Mouse (Mus musculus): ENCODE measurements around the gene Cpxm2. TPM values are rescaled to one million over a fixed set of nuclear protein-coding genes. Genes with fewer than 3 reads are reported as not detected.

Gene Cpxm2
- total RNA-seq, 2 experiments from 2014 or later, result 1.7 to 3.3 TPM

DNA sequence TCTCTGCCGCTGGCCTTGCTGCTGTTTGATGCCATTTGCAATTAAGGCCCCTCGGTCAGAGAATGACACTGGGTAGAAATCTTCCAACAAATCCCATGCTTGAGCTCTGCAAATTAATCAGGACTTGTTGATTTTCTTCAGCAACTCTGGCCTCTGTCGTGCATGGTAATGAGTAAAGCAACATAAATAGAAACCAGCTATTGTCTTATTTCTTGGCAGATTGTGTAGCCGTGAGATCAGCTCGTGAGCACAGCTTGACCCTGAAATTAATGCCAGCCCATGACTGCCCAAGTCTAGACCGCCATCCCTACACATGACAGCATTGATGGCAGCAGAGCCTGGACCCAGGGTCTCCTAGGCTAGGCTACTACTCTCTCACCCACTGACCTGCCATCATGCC, 25.9 kb downstream of the Cpxm2 start:
- DNase-seq, result no peak

DNA sequence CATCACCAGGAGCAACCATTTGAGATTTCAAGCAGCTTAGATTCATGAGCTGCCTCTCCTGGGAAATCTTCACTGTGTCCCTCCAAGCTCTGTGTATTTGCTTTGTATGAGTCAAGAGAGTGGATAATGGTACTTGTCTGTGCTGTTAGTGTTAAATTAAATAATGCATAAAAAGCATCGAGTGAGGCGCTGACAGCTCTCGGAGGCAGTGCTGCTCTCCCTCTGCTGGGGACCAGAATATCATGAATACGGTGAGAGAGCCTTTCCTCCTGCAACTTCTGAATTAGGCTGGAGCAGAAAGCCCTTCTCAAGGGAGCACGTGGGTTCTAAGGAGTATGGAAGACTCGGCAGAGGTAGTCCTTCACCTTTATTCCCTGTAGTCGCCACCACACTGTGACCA, 29.6 kb downstream of the Cpxm2 start:
- no peak for DNase-seq

DNA sequence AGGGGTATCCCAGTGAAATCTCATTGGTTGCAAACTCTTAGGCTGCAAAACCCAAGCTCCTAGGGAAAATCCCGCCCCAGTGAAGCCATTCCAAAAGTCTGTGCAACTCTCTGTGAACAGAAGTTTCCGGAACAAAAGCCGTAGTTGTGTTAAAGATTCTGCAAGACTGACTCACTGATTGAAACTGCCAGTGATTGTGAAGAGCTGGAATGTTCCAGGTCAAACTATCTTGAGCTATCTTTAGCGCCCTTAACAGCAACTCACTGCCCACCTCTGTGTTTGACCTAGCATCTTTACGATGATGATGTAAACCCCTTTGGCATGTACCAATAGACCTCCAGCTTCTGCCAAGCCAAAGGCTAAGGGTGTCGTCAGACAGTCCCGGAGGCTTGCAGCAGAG, 31.3 kb downstream of the Cpxm2 start:
- DNase-seq, result no peak

DNA sequence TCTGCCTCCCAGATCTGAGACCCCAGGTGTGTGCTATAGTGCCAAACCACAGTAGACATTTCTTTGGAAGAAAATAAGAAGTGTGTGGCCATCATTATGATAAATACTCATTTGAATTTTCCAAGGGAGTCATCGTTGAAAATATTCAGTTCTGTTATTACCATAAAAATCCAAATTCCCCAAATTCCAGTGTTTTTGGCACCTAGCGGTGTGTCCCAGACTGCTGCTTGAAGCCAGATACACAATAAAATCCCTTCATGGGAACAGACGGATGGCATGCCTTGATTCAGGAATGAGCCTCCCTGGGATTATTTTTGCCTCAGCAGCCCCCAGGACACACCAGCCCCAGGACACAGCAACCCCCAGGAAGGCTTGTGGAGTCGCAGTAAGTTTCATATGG, 34.7 kb downstream of the Cpxm2 start:
- DNase-seq, result no peak

DNA sequence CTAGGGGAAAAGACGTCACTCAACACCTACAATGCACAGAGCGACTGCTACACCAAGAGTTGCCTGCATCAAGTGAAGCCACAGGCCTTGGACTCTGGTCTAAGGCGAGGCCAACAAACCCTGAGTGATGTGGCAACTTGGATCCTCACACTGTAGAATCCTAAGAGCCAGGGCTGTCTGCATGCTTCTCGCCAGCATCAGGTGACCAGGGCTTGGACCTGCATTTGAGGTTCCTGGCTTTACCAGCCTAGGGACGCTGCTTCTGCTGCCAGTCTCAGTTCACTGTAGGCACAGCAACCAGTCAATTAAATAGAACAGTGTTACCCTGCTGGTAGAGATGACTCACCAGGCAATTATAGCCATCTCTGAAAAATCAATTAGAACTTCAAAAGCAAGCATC, 42.8 kb downstream of the Cpxm2 start:
- no peak for DNase-seq

DNA sequence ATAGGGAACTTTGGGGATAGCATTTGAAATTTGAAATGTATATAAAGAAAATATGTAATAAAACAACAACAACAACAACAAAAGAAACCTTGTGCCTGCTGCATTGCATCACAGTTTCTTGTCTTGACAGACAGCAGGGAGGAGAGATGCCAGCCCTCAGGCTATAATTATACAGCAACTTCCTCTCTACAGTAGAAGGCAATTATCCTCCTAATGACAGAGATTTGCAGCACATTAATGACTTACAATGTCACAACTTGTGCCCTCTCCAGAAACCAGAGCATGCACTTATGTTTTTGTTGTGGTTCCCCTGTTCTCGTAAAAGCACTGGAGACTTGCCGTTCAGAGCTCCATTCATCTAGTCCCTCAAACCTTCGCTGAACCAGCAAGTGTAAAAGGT, 44.2 kb downstream of the Cpxm2 start:
- DNase-seq, result no peak

DNA sequence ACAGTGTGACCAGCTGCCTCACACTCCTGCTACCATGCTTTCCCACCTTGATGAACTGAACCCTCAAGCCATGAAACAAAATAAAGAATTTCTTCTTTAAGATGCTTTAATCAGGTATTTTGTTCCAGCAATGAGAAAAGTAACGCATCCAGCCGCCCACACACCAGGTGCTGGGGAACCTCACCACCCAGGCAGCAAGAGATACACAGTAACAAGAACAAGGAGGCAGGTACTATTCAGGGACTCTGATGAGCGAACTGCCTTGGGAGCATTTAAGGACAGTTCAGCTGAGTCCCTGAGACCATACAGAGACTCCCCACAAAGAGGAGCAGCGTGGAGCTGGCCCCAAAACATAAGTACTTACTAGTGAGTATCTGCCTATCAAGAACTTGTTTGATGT, 47.6 kb downstream of the Cpxm2 start:
- no peak for DNase-seq

DNA sequence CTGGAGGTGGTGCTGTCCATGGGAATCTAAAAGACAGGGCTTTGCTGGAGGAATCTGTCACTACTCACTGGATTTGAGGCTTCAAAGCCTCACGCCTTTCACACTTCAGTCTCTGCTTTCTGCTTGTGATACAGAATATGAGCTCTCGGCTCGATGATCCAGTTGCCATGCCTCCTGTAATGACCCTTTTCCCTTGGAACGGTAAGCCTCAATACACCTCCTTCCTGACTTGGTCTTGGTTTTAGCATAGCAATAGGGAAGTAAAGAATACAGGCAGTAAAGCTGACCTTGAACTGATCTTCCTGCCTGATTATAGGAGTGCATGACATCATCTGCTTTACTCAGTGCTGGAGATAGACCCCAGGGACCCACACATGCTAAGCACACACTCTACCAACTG, 49.2 kb downstream of the Cpxm2 start:
- no peak for DNase-seq

DNA sequence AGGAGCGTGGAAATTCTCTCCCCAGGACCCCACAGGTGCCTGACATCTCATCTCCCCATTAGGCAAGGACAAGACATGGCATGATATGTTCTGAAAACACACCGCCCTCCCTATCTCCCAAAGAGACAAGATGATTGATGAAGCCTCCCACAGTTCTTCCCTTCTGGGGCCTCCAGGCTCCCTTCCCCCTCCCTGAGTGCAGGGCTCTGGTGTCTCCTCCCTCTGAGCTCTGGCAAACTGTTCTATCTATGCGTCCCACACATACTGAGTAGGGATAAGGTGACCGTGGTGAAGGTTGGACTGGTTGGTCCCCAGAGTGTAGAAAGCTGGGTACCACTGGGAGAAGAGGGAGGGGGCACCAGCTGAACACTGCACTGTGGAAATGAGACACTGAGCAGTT, 56.1 kb downstream of the Cpxm2 start:
- no peak for DNase-seq

DNA sequence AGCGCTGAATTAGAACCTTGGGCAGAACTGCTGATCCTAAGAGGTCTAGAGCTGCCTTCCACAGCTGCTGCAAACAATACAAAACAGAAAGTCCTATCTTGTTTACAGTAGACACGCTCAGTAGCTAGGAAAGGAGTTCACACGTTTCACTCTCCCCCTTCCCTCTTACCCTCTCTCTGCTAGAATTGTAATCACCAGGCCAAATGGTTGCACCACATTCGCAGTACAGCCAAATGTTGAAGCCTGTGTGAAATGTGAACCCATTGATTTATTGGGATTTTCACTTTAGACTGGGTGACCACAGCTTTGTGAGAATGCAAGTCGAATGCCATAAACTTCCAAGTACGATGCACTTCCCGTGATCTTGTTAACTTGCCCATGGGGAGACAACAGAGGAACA, 59.9 kb downstream of the Cpxm2 start:
- no peak for DNase-seq

DNA sequence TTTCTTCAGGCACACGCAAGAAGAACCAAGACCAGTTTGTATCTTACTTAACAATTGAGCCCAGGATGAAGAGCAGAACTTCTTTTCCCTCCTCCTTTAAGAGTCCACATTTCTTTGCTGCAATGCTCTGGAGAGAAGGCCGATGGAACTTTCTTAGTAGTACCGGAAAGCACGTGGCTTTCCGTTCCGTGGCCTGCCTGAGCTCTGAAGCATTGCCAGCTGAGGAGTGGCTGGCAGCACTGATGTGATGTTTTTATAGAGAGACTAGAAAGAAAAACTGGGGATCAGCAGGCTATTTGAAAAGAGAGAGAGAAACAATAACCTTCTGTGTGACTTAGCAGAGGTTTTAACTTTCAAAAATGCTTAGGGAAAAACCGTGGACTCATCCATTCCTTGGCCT, 63.0 kb downstream of the Cpxm2 start:
- no peak for DNase-seq

DNA sequence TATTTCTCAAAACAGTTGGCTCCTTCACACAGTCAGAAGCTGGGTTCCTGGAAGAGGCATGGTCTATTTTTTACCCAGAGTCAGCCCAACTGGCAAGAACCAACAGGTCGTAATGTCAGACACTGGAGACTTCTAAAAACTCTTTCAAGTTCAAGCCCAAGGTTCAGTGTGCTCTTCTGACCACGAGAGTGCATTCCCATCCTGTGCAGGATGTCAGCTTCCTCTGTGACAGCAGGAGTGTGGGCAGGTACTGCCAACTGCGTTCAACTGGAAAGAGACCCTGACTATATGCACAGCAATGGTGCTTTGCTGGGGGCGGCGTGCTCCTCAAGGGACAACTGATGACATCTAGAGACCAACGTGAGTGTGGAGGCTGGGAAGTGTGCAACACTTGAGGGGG, 65.9 kb downstream of the Cpxm2 start:
- peak in 1 of 2 experiments; percentile 14 for DNase-seq

DNA sequence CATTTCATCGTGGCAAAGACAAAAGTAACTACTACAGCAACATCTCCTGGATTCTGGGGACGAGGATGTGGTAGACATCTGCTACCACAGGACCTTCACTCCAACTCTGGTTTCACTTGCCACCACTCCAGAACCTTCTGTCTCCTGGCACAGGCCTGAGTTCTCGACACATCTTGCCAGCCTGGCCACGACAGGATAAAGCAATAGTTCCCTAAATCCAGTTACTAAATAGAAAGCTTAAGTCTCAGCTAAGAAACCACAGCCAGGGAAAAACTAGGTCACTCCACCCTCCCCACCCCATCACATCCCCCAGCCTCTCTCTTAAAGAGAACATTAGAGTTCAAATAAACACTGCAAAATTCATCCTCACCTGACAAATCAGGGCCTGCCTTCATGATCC, 66.4 kb downstream of the Cpxm2 start:
- DNase-seq, result no peak

DNA sequence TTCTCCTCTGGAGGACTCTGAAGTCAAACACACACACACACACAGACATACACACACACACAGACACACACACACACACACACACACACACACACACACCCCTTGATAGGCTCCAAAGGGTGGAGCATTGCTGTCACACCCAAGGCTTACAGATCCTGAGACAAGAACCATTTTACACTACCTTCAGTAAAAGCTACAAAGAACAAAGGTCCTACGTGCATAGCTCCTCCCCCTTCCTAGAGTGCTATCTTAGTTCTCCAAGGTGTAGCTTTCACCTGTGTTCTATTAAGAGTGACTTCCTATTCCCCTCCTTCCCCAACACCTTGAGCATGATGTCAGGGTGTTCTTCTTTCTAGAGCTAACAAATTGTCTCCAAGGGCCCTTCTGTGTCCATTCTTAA, 78.7 kb downstream of the Cpxm2 start:
- DNase-seq, result no peak

DNA sequence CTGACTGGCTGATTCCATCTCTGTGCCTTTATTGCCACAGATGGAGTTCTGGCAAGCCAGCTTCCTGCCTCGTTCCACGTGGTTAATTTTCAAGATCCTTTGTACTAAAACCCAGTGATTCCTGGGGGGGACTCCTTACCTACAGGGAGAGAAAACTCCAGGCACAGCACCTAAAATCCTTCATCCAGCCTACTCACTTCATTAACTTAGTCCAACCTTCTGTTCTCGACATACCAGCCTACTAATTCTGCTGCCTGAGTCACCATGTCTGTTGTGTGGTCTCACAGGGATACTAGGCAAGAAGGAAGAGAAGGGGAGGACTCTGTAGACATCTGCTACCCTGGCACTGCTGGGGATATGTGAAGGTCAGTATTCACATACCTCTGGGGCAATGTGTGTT, 80.0 kb downstream of the Cpxm2 start:
- peak in 1 of 2 experiments; percentile 12 for DNase-seq

DNA sequence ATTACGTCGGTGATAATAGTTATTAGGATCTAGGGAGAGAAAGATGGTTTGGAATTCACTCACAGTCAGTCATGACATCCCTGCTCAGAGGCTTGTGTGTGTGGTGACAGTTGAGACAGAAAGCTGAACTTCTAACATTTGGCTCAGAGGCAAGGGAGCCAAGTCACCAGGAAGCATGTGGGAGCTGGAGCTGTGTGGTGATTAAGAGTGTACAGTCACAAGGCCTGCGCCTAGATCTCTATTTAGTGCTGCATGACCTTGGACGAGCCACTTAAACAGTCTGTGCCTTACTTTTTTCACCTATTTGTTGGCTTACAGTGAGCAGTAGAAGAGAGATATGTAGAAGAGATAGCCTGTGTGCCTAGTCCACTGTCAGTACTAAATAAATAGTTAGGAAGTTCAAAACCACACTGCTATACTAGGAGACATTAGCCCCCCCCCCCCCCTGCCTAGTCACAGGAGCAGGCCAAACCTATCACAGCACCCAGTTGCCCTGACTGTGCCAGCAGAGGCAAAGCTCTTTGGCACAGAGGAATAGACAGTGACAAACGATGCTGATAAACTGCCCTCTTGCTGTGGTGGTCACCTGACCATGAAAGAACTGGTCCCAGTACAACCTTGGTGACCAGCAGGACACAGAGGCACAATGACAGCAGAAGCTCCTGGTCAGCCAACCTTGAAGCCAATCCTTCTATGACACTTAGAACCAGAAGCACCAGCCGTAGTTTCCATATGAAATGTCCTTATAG, 83.5 kb downstream of the Cpxm2 start:
- no peak for DNase-seq

DNA sequence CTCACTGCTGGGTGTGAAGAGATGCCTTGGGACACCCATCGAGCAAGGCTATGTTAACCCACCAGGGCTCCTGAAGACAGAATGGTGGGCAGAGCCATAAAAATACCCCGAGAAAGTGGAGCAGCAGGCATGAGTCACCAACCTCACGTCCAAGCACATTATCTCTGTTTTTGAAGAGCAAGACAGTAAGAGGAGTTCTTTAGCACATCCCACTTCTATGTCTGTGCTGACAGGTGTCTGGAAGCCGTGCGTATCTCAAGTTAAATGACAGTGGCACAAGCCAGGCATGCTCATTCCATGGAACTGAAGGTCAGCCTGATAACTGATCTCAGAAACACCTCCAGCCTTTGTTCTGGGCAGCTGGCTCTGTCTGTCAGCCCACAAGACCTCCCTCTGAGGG, 86.6 kb downstream of the Cpxm2 start:
- no peak for DNase-seq

DNA sequence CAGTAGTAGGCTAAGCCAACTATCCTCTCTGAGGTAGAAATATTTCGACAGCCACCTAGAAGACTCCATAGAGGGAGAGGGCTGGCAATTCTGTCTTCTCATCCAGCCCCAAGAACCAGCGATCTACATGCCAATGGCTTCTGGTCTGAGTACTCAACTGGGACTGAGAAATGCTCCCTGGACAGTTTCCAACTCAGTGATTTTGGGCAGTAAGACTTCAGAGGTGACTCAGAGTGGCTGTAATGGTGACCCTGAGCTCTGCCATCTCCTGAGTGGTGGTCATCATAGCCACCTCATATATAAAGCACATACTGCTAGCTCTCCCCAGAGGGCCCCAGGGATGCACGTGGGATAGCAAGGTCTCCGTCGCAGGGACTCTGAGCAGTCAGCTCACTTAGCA, 87.0 kb downstream of the Cpxm2 start:
- DNase-seq, result no peak

DNA sequence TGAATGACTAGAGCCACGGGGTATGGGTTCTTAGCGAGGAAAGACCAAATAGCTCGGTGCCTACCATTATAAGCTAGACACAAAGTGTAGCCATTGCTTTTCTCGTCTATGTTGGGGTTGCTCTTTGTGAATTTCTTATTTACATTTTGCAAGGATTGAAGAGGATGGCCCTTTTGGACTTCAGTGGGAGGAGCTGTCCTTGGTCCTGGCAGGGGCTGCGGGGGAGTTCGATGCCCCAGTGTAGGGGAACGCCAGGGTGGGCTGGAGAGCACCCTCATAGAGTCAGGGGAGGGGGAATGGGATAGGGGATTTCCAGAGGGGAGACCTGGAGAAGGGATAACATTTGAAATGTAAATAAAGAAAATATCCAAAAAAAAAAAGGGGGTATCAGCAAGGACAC, 94.4 kb downstream of the Cpxm2 start:
- DNase-seq, result no peak

DNA sequence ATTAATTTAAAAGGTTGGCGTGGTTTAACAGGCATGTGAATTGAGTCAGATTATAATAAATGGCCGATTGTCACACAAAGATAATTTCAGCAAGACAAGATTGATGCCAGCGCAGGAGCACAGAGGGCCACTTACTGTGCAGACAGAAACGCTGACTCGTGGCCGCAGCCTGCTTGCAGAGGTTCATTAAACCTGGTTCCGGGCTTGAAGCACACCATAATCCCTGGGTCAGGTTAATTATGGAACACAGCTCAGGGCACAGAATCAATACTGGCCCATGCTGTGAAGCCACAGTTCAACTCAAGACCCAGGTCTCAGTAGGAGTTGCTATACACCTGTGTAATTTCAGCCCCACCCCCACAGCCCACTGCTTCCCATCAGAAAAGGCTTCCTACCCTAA, 98.0 kb downstream of the Cpxm2 start:
- no peak for DNase-seq

DNA sequence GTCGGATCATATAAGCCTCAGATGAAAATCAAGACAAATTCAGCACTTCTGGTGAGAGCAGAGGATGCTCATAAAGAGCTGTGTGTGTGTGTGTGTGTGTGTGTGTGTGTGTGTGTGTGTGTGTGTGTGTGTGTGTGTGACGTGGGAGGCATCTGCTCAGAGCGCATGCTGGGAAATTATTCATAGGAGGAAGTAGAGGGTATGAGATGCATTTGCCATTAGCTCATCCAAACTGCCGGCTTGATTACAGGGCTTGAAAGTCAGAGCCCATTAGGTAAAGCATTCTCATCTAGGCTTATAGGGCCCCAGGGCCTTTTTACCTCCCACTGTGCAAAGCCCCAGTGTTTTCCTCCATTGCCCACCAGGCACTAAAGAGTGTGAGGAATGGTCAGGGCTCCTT, 107.9 kb downstream of the Cpxm2 start:
- no peak for DNase-seq

DNA sequence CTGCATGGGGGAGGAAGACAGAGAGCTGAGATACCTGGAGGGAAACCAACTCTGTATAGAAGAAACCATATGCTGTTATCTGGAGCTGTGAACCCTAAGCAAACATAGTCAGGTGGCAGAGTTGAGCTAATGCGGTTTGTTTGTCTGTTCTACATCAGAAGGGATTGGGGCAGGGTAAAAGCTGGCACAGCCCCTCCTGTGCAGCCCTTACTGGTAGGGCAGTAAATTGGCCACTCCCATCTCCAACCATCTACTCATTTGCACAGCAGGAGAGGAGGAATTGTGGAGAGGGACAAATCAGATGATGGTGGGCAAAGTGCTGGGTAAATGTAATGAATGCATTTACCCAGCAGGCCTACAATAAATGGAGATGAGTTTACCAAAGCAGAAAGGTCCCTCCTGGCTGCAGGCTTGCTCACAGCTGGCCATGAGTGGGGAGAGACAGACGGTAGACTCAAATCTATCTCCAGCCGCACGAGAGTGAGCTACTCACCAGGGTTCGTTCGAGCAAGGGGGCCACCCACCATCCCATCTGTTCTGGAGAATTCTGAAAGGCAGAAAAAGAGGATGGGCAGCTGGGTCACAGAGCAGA, 122.5 kb downstream of the Cpxm2 start:
- no peak for DNase-seq

DNA sequence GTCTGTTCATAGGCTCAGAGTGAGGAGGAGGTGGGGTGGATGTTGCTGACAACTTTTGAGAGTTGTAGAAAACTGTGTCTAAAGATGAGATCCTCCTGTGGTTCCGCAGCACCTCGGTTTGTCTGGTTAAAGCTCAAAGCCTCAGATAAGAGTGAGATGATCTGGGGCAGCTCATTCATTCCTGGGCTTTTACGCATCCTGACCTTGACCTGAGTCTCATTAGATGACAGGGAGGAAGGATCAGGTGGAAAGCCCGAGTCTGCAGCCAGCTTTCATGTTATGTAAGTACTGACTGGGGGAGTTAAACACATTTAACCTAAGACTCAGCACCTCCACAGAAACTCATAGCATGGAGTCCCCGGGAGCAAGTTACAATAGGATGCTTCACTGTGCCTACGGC, 127.9 kb downstream of the Cpxm2 start:
- no peak for DNase-seq

DNA sequence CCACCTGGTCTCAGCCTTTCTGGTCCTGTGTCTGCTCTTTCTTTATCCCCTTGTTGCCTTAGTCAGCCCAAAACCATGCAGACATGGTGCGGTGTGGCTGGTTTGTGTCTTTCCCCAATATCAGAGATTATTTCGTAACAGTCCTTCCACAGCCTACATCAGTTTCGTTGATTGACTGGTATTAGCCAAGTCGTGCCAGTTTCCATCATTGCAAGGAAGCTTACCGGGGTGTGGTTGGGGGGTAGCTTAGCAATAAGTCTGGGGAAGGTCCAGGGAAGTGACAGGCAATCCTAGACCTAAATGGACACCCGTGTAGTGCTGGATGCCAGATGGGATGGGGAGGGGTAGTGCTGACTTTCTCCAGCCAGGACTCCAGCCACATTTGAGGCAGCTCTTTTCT, 128.9 kb downstream of the Cpxm2 start:
- DNase-seq, result no peak

DNA sequence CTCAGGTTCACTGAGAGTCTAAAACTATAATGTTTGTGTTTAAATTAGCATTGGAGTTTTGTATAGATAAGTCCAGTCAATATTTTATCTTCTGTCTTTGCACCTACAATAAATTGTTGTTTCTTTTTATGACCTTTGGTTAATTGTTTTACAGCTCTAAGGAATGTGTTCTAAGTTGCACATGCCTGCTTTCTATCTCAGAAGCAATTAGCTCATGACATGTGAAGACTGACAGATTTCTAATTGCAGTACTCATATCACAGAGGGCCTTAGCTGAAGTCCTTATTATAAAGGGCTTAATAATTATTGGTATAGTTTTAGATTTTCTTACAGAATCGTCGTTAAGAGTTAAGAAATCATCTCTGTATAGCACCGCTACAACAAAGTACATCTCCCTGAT, 138.6 kb downstream of the Cpxm2 start:
- no peak for DNase-seq
